Mouse (Mus musculus): ENCODE measurements around the gene Rpusd1.

Gene Rpusd1

DNA sequence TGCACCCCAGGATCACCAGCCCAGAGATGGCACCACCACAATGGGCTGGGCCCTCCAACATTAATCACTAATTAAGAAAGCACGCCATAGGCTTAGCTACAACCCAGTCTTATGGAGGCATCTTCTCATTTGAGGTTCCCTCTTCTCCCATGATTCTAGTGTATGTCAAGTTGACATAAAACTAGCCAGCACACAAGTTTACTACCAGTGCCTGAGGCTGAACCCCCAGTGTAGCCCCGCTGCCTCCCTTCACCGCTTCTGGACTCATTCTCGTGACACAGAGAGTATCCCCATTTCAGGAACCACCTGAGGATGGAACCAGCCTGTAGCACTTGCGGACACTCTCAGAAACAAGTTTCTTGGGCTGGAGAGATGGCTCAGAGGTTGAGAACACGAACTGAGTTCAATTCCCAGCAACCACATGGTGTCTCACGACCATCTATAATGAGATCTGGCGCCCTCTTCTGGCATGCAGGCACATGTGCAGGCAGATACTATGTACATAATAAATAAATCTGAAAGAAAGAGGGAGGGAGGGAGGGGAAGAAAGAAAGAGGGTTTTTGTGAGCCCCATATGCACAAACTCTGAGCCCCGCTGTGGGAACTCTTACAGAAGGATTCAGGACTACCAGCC is 26.5 kb upstream of the Rpusd1 start:
- TF ChIP-seq CTCF (conservative IDR thresholded peaks at IDR 0.05; ENCODE audit: low read length) (peak; percentile 40), POU5F1 (IDR thresholded peaks at IDR 0.05; ENCODE audit: borderline replicate concordance, low read length) (no peak)
- H3K36me3 ChIP-seq (ENCODE audit: insufficient read depth, low read length) = no peaks in the 10 kb centered on the region
- H3K27me3 ChIP-seq (ENCODE audit: insufficient read depth, low read length) = peaks cover 4% of the 10 kb centered on the region; the same call in 1 of the 2 replicates
- H3K9me3 ChIP-seq (ENCODE audit: low read length) = no peaks in the 10 kb centered on the region
- H3K4me1 ChIP-seq (replicated peaks; ENCODE audit: low read depth, low read length) = peaks cover 14% of the 10 kb centered on the region
- no peak overlapping the region for H3K4me3 ChIP-seq (replicated peaks; ENCODE audit: low read length)

DNA sequence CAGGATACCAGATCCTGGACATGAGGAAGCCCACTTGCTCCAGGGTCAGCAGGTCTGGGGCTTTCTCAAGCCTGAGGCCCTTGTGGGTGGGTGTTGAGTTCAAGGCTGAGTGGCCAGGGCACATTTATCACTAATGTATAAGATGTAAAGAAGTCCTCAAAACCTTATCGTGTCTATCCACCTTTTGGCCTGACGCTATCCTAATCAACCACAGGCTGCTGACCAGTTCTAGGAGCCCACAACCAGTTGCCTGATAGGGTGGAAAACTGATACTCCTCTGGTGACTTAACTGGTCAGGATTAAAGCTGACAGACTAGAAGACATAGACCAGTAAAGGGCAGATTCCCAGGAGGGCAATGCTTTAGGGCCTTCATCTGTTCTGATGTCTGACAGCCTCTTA is 17.5 kb upstream of the Rpusd1 start:
- Histone ChIP-seq H3K4me1 (replicated peaks; ENCODE audit: low read depth, low read length) (peaks cover 14% of the 10 kb centered on the region), H3K27me3 (ENCODE audit: insufficient read depth, low read length) (peaks cover 5% of the 10 kb centered on the region; the same call in 1 of the 2 replicates), H3K9me3 (ENCODE audit: low read length) (0 out of 2 replicates have a peak, but pooled peaks cover 3% of the 10 kb centered on the region), H3K4me3 (replicated peaks; ENCODE audit: low read length) (no peak overlapping the region), H3K36me3 (ENCODE audit: insufficient read depth, low read length) (no peaks in the 10 kb centered on the region)
- TF ChIP-seq NANOG (IDR thresholded peaks at IDR 0.05; ENCODE audit: borderline replicate concordance, low read length) (no peak), POU5F1 (IDR thresholded peaks at IDR 0.05; ENCODE audit: borderline replicate concordance, low read length) (no peak), CTCF (conservative IDR thresholded peaks at IDR 0.05; ENCODE audit: low read length) (no peak)

DNA sequence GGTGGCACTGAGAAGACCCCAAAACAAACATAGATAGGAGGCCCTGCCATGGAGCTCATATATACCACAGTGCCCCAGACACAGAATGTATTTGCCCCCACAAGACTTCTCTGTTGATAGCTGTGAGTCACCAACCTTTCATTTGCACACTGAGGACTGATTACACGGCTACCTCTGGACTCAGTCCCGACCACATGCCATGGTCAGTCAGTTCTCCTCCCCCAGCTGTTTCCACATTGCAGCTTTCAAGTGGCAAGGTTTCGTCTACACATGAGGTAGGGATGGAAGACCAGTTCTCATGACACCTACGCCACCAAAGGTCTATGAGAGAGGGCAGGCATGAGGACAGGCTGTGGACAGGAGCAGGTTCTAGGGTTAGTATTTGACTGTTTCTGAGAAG is 16.3 kb upstream of the Rpusd1 start:
- Histone ChIP-seq H3K4me1 (replicated peaks; ENCODE audit: low read depth, low read length) (peaks cover 23% of the 10 kb centered on the region), H3K4me3 (replicated peaks; ENCODE audit: low read length) (no peak overlapping the region), H3K36me3 (ENCODE audit: insufficient read depth, low read length) (no peaks in the 10 kb centered on the region), H3K9me3 (ENCODE audit: low read length) (0 out of 2 replicates have a peak, but pooled peaks cover 3% of the 10 kb centered on the region), H3K27me3 (ENCODE audit: insufficient read depth, low read length) (peaks cover 11% of the 10 kb centered on the region)
- TF ChIP-seq NANOG (IDR thresholded peaks at IDR 0.05; ENCODE audit: borderline replicate concordance, low read length) = no peak
- TF ChIP-seq CTCF (conservative IDR thresholded peaks at IDR 0.05; ENCODE audit: low read length) = no peak
- no peak for TF ChIP-seq POU5F1 (IDR thresholded peaks at IDR 0.05; ENCODE audit: borderline replicate concordance, low read length)

DNA sequence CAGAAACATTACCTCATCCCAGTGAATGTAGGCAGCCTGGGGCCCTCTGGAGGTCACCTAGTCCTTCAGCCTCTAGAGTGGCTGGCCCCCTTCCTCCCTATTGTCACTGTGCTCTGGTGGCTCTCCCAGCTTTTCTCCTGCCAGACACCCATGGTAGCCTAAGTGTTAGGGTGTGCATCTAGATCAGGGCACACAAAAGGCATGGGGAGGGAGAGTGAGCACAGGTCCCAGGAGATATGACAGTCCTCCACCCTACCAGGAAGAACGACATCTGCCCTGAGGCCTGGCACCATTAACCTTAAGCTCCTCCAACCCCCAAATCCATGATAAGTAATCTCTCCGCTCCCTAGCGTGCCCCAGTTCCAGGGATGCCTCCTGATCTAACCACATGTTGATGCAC is 11.8 kb upstream of the Rpusd1 start:
- Histone ChIP-seq H3K9me3 (ENCODE audit: low read length) (0 out of 2 replicates have a peak, but pooled peaks cover 3% of the 10 kb centered on the region), H3K4me3 (replicated peaks; ENCODE audit: low read length) (0 out of 2 replicates have a peak overlapping the region, but pooled peaks have one; percentile 72), H3K27me3 (ENCODE audit: insufficient read depth, low read length) (peaks cover 15% of the 10 kb centered on the region), H3K4me1 (replicated peaks; ENCODE audit: low read depth, low read length) (peaks cover 58% of the 10 kb centered on the region), H3K36me3 (ENCODE audit: insufficient read depth, low read length) (peaks cover 30% of the 10 kb centered on the region)
- TF ChIP-seq POU5F1 (IDR thresholded peaks at IDR 0.05; ENCODE audit: borderline replicate concordance, low read length) (no peak), CTCF (conservative IDR thresholded peaks at IDR 0.05; ENCODE audit: low read length) (no peak), NANOG (IDR thresholded peaks at IDR 0.05; ENCODE audit: borderline replicate concordance, low read length) (no peak)

DNA sequence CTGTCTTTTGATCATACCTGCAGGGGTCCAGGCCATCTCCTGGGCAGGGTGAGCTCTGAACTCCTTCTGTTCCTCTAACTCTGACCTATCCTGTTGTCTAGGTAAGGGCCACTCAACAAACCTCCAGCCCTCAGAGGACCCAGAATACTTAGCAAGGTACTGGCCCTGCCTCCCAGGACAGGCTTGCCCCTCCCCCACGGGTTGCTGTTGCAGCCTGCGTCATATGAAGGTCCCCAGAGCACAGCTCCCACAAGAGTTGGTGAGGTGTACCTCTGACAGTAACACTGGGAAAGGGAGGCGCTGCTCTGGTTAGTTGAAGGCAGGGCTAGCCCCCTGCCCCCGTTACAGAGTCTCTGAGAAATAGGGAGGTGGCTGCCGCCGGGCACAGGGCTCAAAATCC is 11.3 kb upstream of the Rpusd1 start:
- no peak for TF ChIP-seq CTCF (conservative IDR thresholded peaks at IDR 0.05; ENCODE audit: low read length)
- no peak for TF ChIP-seq NANOG (IDR thresholded peaks at IDR 0.05; ENCODE audit: borderline replicate concordance, low read length)
- no peak for TF ChIP-seq POU5F1 (IDR thresholded peaks at IDR 0.05; ENCODE audit: borderline replicate concordance, low read length)
- H3K4me1 ChIP-seq (replicated peaks; ENCODE audit: low read depth, low read length) = peaks cover 61% of the 10 kb centered on the region
- peaks cover 15% of the 10 kb centered on the region for H3K27me3 ChIP-seq (ENCODE audit: insufficient read depth, low read length)
- H3K36me3 ChIP-seq (ENCODE audit: insufficient read depth, low read length) = peaks cover 35% of the 10 kb centered on the region
- H3K4me3 ChIP-seq (replicated peaks; ENCODE audit: low read length) = peak overlapping the region; percentile 72; the same call in 1 of the 2 replicates
- 0 out of 2 replicates have a peak, but pooled peaks cover 3% of the 10 kb centered on the region for H3K9me3 ChIP-seq (ENCODE audit: low read length)

DNA sequence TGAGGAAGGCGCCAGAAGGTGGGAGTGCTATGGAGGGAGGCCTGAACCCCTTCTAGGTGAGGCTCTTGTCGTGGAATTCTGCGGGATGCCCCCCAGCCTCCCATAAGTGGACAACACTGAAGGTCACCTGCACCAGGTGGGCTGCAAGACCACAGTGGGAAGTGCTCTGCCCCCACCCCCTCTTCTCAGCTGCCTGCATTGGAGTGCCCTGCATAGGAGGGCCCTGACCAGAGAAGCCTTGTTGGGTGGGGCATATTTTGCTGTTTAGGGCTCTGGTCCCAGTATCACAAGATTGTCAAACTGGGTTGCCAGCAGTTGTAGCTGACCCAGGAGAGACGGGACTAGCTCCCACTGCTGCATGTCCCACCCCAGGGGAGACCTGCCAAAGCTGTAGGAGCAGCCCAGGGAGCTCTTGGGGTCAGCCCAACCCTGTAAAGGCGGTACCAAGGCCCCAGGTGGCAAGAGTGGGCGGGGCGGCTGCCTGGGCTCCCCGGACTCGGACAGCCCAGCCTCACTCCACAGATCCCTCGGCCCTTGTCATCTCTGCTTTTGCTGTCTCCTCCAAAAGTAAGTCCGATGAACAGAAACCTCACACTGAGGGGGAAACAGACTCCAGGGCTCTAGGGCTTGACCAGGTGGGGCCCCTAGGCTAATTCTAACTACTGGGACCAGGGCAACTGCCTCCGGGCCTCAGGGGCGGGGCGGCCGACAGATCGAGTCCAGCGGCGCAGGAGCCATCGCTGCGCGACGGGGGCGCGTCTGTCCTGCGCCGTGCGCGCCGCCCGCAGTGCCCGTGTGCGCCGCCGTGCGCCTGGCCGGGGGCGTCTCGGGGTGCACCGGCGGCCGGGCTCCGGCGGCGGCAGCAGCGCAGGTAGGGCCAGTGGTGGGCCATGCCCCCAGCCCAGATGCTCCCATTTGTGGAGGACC is 10.5 kb upstream of the Rpusd1 start, which contains the start of gene Gng13:
Gng13 (plus strand) TSS at position 461 of the 927 bp plus-strand sequence.
- Histone ChIP-seq H3K4me3 (replicated peaks; ENCODE audit: low read length) (peak within 1 kb of the TSS; percentile 72), H3K27me3 (ENCODE audit: insufficient read depth, low read length) (peaks cover 15% of the 10 kb centered on the region), H3K4me1 (replicated peaks; ENCODE audit: low read depth, low read length) (peaks cover 69% of the 10 kb centered on the region), H3K36me3 (ENCODE audit: insufficient read depth, low read length) (peaks cover 44% of the 10 kb centered on the region), H3K9me3 (ENCODE audit: low read length) (0 out of 2 replicates have a peak, but pooled peaks cover 3% of the 10 kb centered on the region)
- TF ChIP-seq CTCF (conservative IDR thresholded peaks at IDR 0.05; ENCODE audit: low read length) = no peak
- TF ChIP-seq NANOG (IDR thresholded peaks at IDR 0.05; ENCODE audit: borderline replicate concordance, low read length) = no peak
- no peak for TF ChIP-seq POU5F1 (IDR thresholded peaks at IDR 0.05; ENCODE audit: borderline replicate concordance, low read length)

DNA sequence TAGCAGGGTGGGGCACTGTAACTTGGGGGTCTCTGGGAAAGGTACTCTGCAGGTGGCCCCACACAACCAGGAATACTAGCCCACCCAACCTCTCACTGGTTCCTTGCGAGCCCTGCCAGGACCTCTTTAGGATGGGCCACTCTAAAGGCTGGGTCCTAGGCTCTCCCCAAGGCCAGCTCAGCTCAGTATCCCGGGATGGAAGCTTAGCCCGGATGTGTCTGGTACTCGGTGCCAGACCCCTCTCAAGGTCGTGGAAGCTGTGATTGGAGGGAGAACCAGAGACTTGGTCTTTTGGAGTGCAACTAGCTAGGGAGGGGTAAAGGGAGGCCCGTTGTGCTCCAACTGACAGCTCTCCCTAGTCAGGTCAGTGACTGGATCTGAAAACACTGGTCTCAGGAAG is 9.8 kb upstream of the Rpusd1 start:
- H3K4me3 ChIP-seq (replicated peaks; ENCODE audit: low read length) = peak overlapping the region; percentile 72
- 0 out of 2 replicates have a peak, but pooled peaks cover 3% of the 10 kb centered on the region for H3K9me3 ChIP-seq (ENCODE audit: low read length)
- H3K4me1 ChIP-seq (replicated peaks; ENCODE audit: low read depth, low read length) = peaks cover 77% of the 10 kb centered on the region
- peaks cover 51% of the 10 kb centered on the region for H3K36me3 ChIP-seq (ENCODE audit: insufficient read depth, low read length)
- TF ChIP-seq POU5F1 (IDR thresholded peaks at IDR 0.05; ENCODE audit: borderline replicate concordance, low read length) (no peak), CTCF (conservative IDR thresholded peaks at IDR 0.05; ENCODE audit: low read length) (no peak), NANOG (IDR thresholded peaks at IDR 0.05; ENCODE audit: borderline replicate concordance, low read length) (no peak)
- H3K27me3 ChIP-seq (ENCODE audit: insufficient read depth, low read length) = peaks cover 15% of the 10 kb centered on the region

DNA sequence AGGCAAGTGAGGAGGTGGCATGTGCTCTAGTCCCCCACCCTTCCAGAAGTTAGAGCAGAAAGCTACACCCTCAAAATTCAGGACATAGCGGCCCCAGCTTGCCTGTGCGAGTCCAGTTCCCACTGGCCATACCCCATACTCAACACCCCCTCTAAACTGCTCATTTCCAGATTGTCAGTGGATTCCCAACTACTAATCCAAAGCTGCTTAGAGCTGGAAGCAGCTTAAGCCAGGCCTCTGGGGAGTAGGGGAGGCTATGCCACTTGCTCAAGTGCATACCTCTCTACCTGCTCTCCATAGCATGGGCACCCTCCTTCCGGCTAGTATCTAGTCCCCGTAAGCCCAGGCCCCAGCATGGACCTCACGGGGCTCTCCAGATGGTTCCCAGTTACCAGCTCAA is 6.0 kb upstream of the Rpusd1 start:
- H3K4me3 ChIP-seq (replicated peaks; ENCODE audit: low read length) = no peak overlapping the region
- TF ChIP-seq NANOG (IDR thresholded peaks at IDR 0.05; ENCODE audit: borderline replicate concordance, low read length) (no peak), CTCF (conservative IDR thresholded peaks at IDR 0.05; ENCODE audit: low read length) (no peak), POU5F1 (IDR thresholded peaks at IDR 0.05; ENCODE audit: borderline replicate concordance, low read length) (no peak)
- peaks cover 87% of the 10 kb centered on the region for H3K4me1 ChIP-seq (replicated peaks; ENCODE audit: low read depth, low read length)
- H3K27me3 ChIP-seq (ENCODE audit: insufficient read depth, low read length) = peaks cover 5% of the 10 kb centered on the region; the same call in 1 of the 2 replicates
- H3K9me3 ChIP-seq (ENCODE audit: low read length) = no peaks in the 10 kb centered on the region
- peaks cover 89% of the 10 kb centered on the region for H3K36me3 ChIP-seq (ENCODE audit: insufficient read depth, low read length)
